Mouse (Mus musculus): ENCODE data around the gene Gm20896. TPM values are rescaled to one million over a fixed set of nuclear protein-coding genes. Genes with fewer than 3 reads are reported as not detected.
"Not testable (repeated sequence)": the region's sequence is repeated elsewhere in the genome, so short reads cannot be mapped to it uniquely, and the experiment has no call there.

The Gm20896 gene
- polyA plus RNA-seq (2015; fragmentation: Nextera tagmentation; extraction: Ambion mirVana) = not detected in 2 replicates

DNA sequence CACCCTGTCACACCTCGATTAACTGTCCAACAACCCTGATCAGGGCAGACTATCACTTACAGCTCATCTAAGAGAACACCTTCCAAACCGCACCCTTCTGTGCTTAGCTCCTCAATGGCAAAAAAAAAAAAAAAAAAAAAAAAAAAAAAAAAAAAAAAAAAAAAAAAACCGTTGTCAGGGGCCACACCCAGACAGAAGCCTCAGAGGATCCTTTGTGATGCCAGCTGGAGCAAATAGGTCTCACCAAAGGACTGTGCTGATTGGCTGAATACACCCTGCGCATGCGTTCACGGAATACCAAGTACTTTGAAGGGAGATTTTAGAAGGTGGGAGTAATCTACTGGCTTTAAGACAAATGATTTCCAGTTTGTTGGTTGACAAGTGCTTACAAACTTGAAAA, at the start of gene Gm20896:
TSS of gene Gm20896 (minus strand) at position 101 of the 400 bp plus-strand sequence.
- not testable (repeated sequence) for H3K4me2 ChIP-seq (ENCODE audit: low read length)

More for the DNA sequence above, at the start of gene Gm20896:
- not testable (repeated sequence) for H3K4me3 ChIP-seq (ENCODE audit: low read depth, low read length); ATAC-seq; H3K27me3 ChIP-seq (ENCODE audit: control insufficient read depth, insufficient read depth, low read depth, low read length); H3K9me3 ChIP-seq (replicated peaks; ENCODE audit: control insufficient read depth, low read length, poor library complexity, severe bottlenecking); H3K27ac ChIP-seq (ENCODE audit: low read length); H3K4me1 ChIP-seq (ENCODE audit: control insufficient read depth, insufficient read depth, low read length); H3K9ac ChIP-seq (ENCODE audit: low read depth, low read length); H3K36me3 ChIP-seq (ENCODE audit: control insufficient read depth, insufficient read depth, low read length)
- WGBS = 100% methylated on average over 1 of the region's 6 CpGs
